Mouse (Mus musculus): ENCODE measurements around the gene Trim80.
A peak's percentile ranks its signal among the peaks of the same experiment; 100 is the strongest.
"Not testable (repeated sequence)": the region's sequence is repeated elsewhere in the genome, so short reads cannot be mapped to it uniquely, and the experiment has no call there.

Trim80 gene

DNA sequence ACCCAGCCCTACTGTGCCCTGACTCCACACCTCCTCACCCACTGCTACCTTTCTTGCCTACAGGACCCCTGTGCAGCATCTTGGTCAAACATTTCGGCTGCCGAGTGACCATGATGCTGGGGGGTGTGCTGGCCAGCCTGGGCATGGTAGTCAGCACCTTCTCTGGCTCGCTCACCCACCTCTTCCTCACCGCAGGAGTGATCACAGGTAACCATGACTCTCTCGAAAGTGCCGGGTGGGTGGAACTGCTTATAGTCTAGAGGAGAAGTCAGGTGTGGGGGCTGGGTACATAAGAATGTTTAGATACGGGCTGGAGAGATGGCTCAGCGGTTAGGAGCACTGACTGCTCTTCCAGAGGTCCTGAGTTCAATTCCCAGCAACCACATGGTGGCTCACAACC is 24.5 kb downstream of the Trim80 start:
- DNase-seq: no peak

DNA sequence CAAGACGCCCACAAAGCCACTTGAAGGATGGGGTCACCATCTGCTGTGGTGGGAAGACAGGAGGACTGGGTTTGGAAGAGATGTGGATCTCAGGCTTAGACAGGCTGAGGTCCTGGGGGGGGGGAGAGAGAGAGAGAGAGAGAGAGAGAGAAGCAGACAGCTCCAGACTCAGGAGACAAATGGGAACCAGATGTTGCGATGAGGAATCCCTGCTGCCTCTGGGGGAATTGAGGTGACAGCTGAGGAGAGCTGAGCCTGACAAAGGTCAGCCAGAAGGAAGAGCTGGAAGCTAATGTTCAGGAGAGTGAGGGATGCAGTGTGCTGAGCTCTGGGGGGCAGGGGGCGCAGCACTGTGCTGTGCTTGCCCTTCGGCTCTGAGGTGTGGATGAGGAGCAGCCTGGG is 26.9 kb downstream of the Trim80 start:
- DNase-seq: no peak

DNA sequence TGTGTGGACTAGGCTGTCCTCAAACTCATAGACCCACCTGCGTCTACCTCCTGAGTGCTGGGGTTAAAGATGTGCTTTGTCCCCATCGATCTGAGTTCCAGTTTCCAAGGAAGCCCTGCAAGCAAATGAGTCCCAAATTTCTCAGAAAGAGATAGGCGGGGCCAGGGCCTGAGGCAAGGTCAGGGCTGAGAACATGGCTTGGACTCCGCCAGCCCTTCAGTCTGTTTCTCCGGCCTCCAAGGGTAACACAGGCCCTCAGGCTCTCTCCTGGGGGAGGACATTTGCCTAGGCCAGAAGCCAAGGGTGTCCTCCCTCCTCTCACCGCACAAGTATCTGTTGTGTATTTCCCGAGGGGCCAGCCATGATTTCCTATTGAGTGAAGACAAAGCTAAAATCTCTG is 31.8 kb downstream of the Trim80 start:
- no peak for DNase-seq

DNA sequence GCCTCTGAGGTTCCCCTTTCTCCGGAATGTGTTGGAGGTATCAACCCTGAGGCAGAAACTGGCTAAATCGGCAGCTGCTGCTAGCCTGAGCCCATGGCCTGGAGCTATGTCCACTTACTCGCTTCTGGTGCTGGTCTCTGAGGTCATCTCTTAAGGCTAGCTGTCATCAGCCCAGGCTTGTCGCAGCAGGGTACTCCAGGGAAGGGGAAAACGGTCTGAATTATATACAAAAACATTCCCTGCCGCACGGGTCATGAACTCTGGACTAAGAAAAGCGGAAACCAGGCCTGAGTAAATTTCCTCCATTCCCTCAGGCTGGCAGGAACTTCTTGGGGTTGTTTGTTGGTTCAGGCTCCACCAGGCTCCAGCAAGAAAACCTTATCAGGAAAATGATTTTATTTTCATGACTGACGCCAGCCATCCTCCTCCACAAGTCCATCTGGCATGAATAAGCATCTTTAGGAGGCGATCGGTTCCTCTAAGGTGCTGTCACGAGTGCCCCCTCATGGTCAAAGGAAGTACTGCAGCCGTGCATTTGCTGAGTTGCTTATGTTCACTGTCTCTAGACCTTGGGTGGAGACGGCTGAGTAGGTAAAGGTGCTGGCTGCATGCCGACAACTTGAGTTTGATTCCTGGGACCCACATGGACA is 33.4 kb downstream of the Trim80 start:
- peak; percentile 93 to 98 for DNase-seq

DNA sequence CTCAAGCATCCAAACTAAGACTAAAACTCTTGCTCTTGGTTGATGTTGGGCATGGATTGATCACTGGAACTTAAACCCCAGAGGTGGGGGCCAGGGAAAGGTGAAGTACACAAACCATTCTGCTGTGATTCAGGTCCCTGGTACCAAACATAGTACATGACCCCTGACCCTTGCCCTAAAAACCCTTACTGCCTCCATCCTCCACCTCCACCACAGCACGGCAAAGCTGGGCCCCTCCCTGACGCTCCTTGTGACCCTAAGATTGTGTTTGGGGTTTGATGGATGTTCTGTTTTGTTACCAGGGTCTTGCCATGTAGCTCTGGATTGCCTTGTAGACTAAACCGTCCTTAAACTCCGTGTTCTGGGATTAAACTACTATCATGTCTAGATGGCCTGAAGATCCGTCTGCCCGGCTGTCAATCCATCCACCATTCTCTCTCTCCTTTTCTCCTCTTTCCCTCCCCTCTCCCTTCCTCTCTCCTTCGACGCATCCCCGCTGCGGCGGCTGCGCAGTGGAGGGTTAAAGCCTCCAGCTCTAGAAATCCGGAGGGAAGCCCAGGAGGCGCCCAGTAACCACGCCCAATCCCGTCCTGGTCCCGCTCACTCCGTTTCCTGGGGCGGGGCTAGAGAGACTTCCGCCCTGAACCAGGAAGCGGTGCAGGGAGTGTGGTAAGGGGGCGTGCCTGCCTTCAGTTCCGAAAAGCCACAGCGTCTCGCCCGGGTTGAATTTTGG is 34.8 kb downstream of the Trim80 start, which contains the start of gene Armc7:
Gene Armc7, plus strand, starts transcription at position 643 of the 733 bp plus-strand sequence.
- DNase-seq: peak; percentile 96

DNA sequence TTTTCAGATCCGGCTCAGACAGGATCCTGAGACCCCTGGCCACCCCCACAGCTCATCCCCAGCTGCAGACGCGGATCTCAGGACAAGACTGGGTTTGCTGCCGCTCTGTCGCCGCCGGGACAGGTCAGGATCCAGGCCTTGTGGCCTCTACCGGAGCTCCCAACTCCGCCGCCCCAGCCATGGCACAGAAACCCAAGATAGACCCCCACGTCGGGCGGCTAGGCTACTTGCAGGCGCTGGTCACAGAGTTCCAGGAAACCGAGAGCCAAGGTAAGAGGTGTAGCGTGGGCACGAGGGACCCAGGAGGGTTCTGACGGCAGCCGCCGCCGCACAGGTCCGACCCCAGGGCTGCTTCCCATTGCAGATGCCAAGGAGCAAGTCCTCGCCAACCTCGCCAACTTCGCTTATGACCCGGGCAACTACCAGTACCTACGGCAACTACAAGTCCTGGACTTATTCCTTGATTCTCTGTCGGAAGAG is 35.5 kb downstream of the Trim80 start:
- DNase-seq: peak in 1 of 2 experiments; percentile 55

DNA sequence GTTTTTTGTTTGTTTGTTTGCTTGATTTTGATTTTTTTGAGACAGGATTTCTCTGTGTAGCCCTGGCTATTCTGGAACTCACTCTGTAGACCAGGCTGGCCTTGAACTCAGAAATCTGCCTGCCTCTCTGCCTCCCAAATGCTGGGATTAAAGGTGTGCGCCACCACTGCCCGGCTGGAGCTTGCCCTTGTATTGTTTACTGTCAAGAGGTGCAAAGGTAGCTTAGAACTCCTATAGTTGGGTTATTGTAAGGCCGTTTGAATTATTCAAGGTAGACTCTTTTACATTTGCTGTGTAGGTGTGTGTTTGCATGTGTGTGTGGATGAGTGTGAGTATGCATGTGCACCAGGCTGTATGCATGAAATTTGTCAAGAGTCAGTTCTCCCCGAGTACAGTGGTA is 36.3 kb downstream of the Trim80 start:
- not testable (repeated sequence) for DNase-seq

DNA sequence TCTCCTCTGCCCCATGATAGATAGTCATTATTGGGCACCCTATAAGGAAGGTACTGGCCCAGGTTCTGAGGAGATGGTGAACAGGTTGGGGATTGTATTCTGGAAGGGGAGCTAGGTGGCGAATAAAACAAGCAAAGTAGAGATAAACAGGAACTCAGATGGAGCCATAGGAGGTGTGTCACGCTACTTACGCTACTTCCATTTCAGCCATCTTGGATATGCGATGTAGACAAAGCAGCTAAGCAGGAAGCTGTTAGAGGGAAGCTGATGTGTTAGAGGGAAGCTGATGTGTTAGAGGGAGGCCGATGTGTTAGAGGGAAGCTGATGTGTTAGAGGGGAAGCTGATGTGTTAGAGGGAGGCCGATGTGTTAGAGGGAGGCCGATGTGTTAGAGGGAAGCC is 37.0 kb downstream of the Trim80 start:
- DNase-seq: not testable (repeated sequence)

DNA sequence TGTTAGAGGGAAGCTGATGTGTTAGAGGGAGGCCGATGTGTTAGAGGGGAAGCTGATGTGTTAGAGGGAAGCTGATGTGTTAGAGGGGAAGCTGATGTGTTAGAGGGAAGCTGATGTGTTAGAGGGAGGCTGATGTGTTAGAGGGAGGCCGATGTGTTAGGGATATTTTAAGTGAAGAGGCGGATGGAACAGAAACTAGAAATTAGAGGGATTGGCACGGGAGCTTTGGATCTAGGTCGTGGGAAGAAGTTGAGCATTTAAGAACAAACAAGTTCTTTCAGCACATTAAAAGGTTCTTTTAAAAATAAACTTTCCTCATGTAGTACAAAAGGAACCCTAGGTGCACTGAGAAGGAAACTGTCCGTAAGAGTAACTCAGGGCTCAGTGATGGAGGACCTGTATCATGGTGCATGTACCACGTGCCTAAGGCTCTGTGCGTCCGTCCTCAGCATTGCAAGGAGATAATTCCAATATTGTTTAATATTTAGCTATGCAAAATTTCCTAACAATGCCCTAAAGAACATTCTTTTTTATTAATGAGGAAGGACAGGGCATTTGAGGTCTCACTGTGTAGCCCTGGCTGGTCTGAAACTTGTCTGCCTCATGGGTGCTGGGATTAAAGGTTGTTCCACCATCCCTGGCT is 38.1 kb downstream of the Trim80 start:
- no peak for DNase-seq

DNA sequence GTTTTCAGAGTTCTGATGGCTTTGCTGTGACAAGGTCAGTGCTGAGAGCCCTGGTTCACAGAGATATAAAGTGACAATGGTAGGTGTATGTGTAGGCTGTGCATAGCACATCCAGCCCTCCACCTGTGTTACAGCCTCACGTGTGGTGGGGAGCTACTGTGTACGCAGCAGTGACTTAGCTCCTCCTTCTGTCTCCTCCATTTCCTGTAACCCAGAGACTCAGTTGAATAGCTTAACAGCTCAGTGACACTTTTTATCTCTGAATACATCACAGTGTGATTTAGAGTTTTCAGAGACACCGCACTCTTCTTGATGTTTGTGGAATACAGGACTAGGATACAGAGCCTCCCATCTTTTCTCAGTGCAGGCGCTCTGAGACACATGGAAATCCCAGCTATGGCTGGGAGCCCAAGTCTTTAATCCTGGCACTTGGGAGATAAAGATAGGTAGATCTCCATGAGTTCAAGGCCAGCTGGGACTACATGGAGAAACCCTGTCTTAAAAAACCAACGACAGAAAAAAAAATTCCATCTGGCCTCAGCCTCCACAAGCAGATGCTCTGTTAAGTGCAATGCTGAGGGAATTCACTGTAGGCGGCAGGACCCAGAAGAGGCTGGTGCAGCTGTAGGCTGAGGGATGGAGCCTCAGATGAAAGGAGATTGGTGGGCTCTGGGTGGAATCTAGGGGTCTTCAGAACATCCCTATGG is 41.4 kb downstream of the Trim80 start:
- DNase-seq: no peak

DNA sequence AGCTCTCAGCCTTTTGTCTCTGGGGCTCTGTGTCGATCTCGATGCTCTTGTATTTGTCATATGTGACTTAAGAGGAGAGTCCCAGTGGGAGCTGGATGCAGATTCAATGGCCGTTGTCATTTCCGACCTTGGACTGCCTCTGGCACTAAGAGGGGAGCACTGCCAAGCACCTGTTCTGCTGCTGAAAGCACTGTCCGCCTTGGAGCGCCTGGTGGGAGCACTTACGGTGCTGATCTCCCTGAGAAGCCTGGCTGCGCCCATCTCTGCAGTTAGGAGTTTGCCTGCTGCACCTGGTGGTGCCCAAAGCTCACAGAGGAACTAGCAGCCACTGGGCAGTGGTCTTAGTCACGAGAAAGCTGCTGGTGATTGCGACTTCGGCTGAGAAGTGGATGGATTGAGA is 42.9 kb downstream of the Trim80 start:
- no peak for DNase-seq

DNA sequence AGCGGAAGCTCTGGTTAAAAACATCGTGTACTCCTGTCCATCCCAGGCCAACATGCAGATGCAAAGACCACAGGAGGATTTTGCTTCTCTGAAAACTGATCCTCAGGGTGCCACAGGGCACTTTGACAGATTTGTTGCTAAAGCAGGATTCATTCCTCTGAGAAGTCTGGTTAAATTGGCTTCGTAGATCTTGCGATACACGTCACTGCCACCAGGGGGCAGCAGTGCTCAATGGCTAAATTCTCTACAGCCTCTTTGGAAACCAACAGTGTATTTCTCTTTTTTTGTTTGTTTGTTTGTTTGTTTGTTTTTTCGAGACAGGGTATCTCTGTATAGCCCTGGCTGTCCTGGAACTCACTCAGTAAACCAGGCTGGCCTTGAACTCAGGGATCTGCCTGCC is 43.4 kb downstream of the Trim80 start:
- peak; percentile 69 to 76 for DNase-seq

DNA sequence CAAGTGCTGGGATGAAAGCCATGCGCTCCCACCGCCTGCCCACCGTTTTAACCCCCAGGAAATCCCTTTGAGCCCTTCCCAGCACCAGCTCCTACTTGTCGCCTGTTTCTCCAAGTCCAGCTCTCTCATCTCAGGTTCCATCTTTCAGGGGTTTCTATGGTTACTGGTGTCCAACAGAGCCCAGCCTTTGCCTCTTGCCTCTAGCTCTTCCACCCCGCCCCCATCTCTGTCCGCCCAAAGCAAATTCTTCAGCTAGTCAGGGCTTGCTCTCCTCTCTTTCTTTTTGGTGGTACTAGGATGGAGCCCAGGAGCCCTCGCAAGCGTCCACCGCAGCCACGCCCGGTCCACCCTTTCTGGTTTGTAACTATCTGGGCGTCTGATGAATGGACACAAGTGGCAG is 44.8 kb downstream of the Trim80 start:
- DNase-seq: no peak

DNA sequence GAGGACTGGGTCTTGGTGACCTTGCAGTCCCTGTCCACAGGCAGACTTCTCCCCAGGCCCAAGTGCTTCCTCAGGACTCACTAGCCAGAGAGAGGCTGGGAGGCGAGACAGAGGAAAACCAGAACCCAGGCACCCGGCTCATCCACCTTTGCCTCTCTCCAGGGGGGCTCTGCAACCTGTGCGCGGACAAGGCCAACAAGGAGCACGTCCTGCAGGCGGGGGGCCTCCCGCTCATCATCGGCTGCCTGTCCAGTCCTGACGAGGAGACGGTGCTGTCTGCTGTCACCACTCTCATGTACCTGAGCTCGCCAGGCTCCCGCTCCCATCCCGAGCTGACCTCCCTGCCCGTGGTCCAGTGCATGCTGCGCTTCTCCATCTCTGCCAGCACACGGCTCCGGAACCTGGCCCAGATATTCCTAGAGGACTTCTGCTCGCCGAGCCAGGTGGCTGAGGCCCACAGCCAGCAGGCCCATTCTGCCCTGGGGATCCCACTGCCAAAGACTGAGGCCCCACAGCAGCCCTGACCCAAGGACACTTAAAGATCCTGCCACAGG is 48.3 kb downstream of the Trim80 start:
- no peak for DNase-seq

DNA sequence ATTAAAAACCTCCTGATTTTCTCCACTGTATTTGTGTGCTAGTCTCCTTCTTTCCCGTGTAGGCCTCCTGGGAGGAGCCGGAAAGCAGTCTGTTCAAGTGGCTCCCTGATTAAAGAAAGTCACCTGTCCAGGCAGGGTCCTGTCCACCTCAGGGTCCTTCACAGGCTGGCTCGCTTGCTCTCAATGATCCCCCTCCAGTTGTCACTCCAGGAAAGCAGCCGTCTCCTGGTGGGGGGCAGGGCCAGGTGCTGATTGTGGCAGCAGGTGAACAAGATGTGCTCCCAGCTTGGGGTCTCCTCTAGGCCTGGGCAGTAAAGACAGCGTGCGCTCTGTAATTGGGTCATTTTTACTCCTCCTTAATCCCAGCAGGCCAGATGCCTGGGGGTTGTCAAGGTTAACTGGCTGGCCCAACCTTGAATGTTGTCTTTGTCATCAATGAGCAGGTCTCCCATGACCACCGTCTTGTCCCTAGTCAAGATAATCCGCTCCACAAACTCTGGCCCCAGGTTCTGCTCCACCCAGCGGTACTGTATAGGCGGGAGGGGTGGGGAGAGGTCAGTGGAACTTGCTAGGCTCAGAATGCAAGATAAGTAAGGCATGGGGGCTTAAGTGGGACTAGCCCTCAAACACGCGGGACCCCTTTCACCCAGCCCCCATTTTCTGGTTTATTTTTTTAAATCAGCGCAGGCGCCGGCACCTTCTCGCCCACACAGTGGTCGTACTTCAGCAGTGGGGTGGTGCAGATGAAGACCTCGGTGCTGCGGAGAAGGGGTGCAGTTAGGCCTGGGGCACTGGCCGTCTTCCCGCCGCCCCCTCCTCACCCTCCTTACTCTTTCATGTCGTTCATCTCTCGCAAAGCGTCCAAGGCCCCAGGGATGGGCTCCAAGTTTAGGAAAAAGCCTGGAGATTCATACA is 50.4 kb downstream of the Trim80 start:
- DNase-seq: no peak

DNA sequence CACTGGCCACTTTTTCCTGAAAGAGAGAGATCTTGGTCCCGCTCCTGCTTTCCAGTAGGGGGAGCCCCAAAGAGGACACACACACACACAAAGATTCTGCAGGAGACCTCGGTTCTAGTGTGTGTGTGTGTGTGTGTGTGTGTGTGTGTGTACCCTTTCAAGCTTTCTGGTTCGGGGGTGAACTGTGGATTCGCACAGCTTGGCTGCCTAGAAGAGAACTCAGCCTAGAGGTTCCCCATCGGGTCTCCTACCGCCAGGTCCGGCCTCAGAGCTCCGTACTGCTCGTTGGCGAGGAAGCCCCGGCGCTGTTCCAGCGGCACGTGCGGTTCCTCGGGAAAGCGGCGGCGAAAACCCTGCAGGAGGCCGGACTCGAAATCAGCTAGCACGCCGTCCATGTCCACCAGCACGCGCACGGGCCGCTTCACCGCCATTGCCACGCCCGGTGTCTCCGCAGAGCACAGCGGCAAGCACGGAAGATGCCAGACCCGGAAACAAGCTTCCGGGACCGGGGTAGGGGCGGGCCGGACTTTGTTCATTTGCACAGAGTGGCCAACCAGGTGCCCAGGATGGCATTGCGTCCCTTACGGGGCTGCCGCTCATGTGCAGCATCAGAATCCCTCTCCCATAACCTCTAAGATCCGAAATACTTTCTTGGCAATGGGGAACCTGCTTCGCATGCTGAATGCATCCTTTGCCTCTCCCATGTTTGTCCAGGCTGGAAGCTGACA is 51.2 kb downstream of the Trim80 start, which contains the start of gene Nt5c:
Gene Nt5c, minus strand, starts transcription at position 507 of the 728 bp plus-strand sequence.
- DNase-seq: peak; percentile 84 to 93

DNA sequence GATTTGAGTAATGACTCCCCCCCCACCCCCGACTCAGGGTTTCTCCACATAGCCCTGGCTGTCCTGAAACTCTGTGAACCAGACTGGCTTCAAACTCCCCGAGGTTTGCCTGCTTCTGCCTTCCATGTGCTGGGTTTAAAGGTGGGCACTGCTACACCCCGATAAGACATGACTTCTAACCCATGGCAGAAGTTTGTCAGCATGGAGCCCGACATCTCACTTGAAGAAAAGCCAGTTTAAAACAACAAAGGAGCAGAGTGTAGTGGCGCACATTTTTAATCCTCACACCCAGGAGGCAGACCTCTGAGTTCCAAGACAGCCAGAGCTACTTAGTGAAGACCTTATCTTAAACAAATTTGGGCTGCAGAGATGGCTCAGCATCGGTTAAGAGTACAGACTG is 52.0 kb downstream of the Trim80 start:
- DNase-seq: no peak

DNA sequence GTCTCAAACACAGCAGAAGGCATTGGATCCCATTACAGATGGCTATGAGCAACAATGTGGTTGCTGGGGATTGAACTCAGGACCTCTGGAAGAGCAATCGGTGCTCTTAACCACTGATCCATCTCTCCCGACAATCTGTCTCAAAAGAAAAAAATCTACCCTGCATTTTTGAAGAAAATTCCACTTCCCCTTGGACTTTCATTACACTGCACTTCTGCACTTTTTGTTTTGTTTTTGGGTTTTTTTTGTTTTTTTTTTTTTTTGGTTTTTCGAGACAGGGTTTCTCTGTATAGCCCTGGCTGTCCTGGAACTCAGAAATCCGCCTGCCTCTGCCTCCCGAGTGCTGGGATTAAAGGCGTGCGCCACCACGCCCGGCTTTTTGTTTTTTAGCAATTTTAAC is 56.2 kb downstream of the Trim80 start:
- DNase-seq: not testable (repeated sequence)

All from kidney, postnatal 25 days (tissue).